Mouse (Mus musculus): ENCODE results near the gene Ints1. TPM values are rescaled to one million over a fixed set of nuclear protein-coding genes. Genes with fewer than 3 reads are reported as not detected.
A peak's percentile ranks its signal among the peaks of the same experiment; 100 is the strongest.
"Not testable (repeated sequence)": the region's sequence is repeated elsewhere in the genome, so short reads cannot be mapped to it uniquely, and the experiment has no call there.

Ints1 gene
- polyA plus RNA-seq, 1 experiment from 2014 or later: 35.4 TPM

DNA sequence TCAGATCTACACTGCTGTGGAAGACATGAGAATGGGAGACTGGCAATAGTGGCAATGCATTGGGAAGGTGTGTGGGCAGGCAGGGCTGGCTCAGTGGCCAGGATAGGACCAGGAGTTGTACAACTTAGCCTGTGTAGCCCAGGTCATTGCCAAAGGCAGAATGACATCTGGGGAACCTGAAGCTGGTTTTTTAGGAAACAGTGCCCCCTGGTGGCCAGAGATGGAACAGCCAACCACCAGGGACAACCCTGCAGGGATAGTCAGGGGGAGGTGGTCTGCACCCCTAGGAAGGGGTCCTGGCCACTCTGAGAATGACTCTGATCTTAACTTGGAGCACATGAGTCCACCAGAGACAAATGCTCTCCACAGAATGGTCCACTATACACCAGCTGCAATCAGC is 24.9 kb downstream of the Ints1 start:
- no peak overlapping the region for H3K4me2 ChIP-seq (ENCODE audit: low read depth, low read length)
- no peaks in the 10 kb centered on the region for H3K9me3 ChIP-seq (ENCODE audit: control insufficient read depth, low read length)
- no peak overlapping the region for H3K9ac ChIP-seq (replicated peaks; ENCODE audit: low read depth, low read length)
- H3K4me3 ChIP-seq (ENCODE audit: low read depth, low read length): no peak overlapping the region
- H3K27me3 ChIP-seq (ENCODE audit: control insufficient read depth, insufficient read depth, low read length): no peaks in the 10 kb centered on the region
- H3K36me3 ChIP-seq (ENCODE audit: control insufficient read depth, insufficient read depth, low read length): peaks cover 22% of the 10 kb centered on the region
- peak; percentile 45 for ATAC-seq (ENCODE audit: low read depth)
- no peaks in the 10 kb centered on the region for H3K4me1 ChIP-seq (ENCODE audit: control insufficient read depth, insufficient read depth, low read length)
- H3K27ac ChIP-seq (ENCODE audit: low read depth, low read length): no peak overlapping the region

DNA sequence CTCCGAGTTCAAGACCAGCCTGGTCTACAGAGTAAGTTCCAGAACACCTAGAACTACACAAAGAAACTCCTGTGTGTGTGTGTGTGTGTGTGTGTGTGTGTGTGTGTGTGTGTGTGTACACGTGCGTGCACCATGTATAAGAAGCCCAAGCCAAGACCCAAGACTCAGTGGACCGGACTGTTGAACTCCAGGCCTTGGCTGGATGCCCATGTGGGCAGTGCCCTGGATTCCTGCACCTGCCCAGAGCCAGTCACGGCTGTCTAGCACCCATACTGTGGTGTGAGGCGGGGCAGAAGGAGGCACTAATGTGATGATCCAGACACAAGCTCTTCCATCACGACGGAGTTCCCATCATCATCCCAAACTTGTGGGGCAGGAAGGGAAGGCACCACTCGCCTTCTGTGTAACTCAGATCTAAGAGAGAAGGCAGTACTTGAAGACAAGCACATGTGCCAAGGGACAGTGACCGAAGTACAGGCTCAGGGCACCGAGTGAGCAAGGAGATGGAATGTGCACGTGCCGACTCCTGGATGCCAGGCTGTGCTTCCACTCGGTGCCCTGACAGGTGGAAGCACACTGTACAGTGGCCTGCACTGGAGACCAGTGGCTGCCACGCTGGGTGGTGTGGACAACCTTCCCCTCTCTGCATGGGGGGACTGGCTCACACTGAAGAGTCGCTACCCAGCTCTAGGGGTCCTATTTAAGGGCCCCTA is 25.9 kb downstream of the Ints1 start:
- WGBS: 89% methylated on average over 16 of the region's 16 CpGs

GRCm38 (mm10) chr5:139745771-139746170 is 29.7 kb downstream of the Ints1 start:
- WGBS: 8% methylated on average over 3 of the region's 3 CpGs
- Histone ChIP-seq H3K36me3 (ENCODE audit: control insufficient read depth, insufficient read depth, low read length) (no peaks in the 10 kb centered on the region), H3K27me3 (ENCODE audit: control insufficient read depth, insufficient read depth, low read length) (no peaks in the 10 kb centered on the region), H3K9me3 (ENCODE audit: control insufficient read depth, low read length) (no peaks in the 10 kb centered on the region), H3K4me1 (ENCODE audit: control insufficient read depth, insufficient read depth, low read length) (no peaks in the 10 kb centered on the region), H3K9ac (replicated peaks; ENCODE audit: low read depth, low read length) (no peak overlapping the region), H3K27ac (ENCODE audit: low read depth, low read length) (no peak overlapping the region), H3K4me3 (ENCODE audit: low read depth, low read length) (no peak overlapping the region), H3K4me2 (ENCODE audit: low read depth, low read length) (no peak overlapping the region)
- ATAC-seq (ENCODE audit: low read depth): peak; percentile 65; the same call in 1 of the 2 replicates

More for the DNA sequence above, 25.9 kb downstream of the Ints1 start:
- Histone ChIP-seq H3K4me2 (ENCODE audit: low read depth, low read length) (no peak overlapping the region), H3K27me3 (ENCODE audit: control insufficient read depth, insufficient read depth, low read length) (no peaks in the 10 kb centered on the region), H3K27ac (ENCODE audit: low read depth, low read length) (no peak overlapping the region), H3K9me3 (ENCODE audit: control insufficient read depth, low read length) (no peaks in the 10 kb centered on the region), H3K36me3 (ENCODE audit: control insufficient read depth, insufficient read depth, low read length) (peaks cover 16% of the 10 kb centered on the region), H3K9ac (replicated peaks; ENCODE audit: low read depth, low read length) (no peak overlapping the region), H3K4me3 (ENCODE audit: low read depth, low read length) (no peak overlapping the region), H3K4me1 (ENCODE audit: control insufficient read depth, insufficient read depth, low read length) (no peaks in the 10 kb centered on the region)
- no peak for ATAC-seq (ENCODE audit: low read depth)

DNA sequence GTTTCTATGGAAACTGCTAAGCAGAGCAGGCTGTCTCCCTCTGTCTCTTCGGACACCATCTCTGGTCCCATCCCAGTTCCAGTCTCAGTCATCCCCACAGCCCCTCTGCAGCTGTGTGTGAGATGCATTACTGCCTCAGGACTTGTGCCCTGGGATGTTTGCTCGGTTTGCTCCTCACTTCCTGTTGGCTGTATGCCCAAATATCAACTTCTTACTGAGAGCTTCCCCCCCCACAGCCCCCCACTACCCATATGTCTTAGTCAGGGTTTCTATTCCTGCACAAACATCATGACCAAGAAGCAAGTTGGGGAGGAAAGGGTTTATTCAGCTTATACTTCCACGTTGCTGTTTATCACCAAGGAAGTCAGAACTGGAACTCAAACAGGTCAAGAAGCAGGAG is 32.8 kb downstream of the Ints1 start:
- H3K9ac ChIP-seq (replicated peaks; ENCODE audit: low read depth, low read length); H3K4me2 ChIP-seq (ENCODE audit: low read depth, low read length); ATAC-seq (ENCODE audit: low read depth); H3K27me3 ChIP-seq (ENCODE audit: control insufficient read depth, insufficient read depth, low read length); H3K36me3 ChIP-seq (ENCODE audit: control insufficient read depth, insufficient read depth, low read length); H3K9me3 ChIP-seq (ENCODE audit: control insufficient read depth, low read length); H3K27ac ChIP-seq (ENCODE audit: low read depth, low read length); H3K4me1 ChIP-seq (ENCODE audit: control insufficient read depth, insufficient read depth, low read length); H3K4me3 ChIP-seq (ENCODE audit: low read depth, low read length): not testable (repeated sequence)
- 63% methylated on average over 3 of the region's 3 CpGs for WGBS

- WGBS: 73% methylated on average over 7 of the region's 7 CpGs
Measured at GRCm38 (mm10) chr5:139738592-139739315, 36.7 kb downstream of the Ints1 start.

GRCm38 (mm10) chr5:139737841-139738591 is 37.5 kb downstream of the Ints1 start:
- H3K27me3 ChIP-seq (ENCODE audit: control insufficient read depth, insufficient read depth, low read length): peaks cover 4% of the 10 kb centered on the region; the same call in 1 of the 2 replicates
- H3K27ac ChIP-seq (ENCODE audit: low read depth, low read length): no peak overlapping the region
- peaks cover 8% of the 10 kb centered on the region for H3K4me1 ChIP-seq (ENCODE audit: control insufficient read depth, insufficient read depth, low read length)
- ATAC-seq (ENCODE audit: low read depth): no peak
- no peak overlapping the region for H3K4me2 ChIP-seq (ENCODE audit: low read depth, low read length)
- no peak overlapping the region for H3K4me3 ChIP-seq (ENCODE audit: low read depth, low read length)
- 83% methylated on average over 14 of the region's 14 CpGs for WGBS
- no peak overlapping the region for H3K9ac ChIP-seq (replicated peaks; ENCODE audit: low read depth, low read length)
- H3K9me3 ChIP-seq (ENCODE audit: control insufficient read depth, low read length): no peaks in the 10 kb centered on the region
- no peaks in the 10 kb centered on the region for H3K36me3 ChIP-seq (ENCODE audit: control insufficient read depth, insufficient read depth, low read length)

More at GRCm38 (mm10) chr5:139738592-139739315, 36.7 kb downstream of the Ints1 start:
- no peaks in the 10 kb centered on the region for H3K9me3 ChIP-seq (ENCODE audit: control insufficient read depth, low read length)
- H3K4me3 ChIP-seq (ENCODE audit: low read depth, low read length): no peak overlapping the region
- H3K4me2 ChIP-seq (ENCODE audit: low read depth, low read length): no peak overlapping the region
- no peak overlapping the region for H3K27ac ChIP-seq (ENCODE audit: low read depth, low read length)
- ATAC-seq (ENCODE audit: low read depth): no peak
- no peaks in the 10 kb centered on the region for H3K36me3 ChIP-seq (ENCODE audit: control insufficient read depth, insufficient read depth, low read length)
- peaks cover 8% of the 10 kb centered on the region for H3K4me1 ChIP-seq (ENCODE audit: control insufficient read depth, insufficient read depth, low read length)
- H3K9ac ChIP-seq (replicated peaks; ENCODE audit: low read depth, low read length): no peak overlapping the region
- peaks cover 4% of the 10 kb centered on the region; the same call in 1 of the 2 replicates for H3K27me3 ChIP-seq (ENCODE audit: control insufficient read depth, insufficient read depth, low read length)

GRCm38 (mm10) chr5:139736504-139736940 is 39.0 kb downstream of the Ints1 start:
- Histone ChIP-seq H3K4me3 (ENCODE audit: low read depth, low read length) (no peak overlapping the region; the same call in 1 of the 2 replicates), H3K9me3 (ENCODE audit: control insufficient read depth, low read length) (no peaks in the 10 kb centered on the region), H3K4me2 (ENCODE audit: low read depth, low read length) (peak overlapping the region; percentile 86), H3K4me1 (ENCODE audit: control insufficient read depth, insufficient read depth, low read length) (peaks cover 8% of the 10 kb centered on the region), H3K9ac (replicated peaks; ENCODE audit: low read depth, low read length) (no peak overlapping the region; the same call in 1 of the 2 replicates), H3K27me3 (ENCODE audit: control insufficient read depth, insufficient read depth, low read length) (peaks cover 4% of the 10 kb centered on the region; the same call in 1 of the 2 replicates), H3K27ac (ENCODE audit: low read depth, low read length) (no peak overlapping the region), H3K36me3 (ENCODE audit: control insufficient read depth, insufficient read depth, low read length) (no peaks in the 10 kb centered on the region)
- ATAC-seq (ENCODE audit: low read depth): peak; percentile 34; the same call in 1 of the 2 replicates
- 9% methylated on average over 10 of the region's 10 CpGs for WGBS

- Histone ChIP-seq H3K27ac (ENCODE audit: low read depth, low read length) (no peak within 1 kb of the TSS; the same call in 1 of the 2 replicates), H3K36me3 (ENCODE audit: control insufficient read depth, insufficient read depth, low read length) (no peaks in the 10 kb centered on the region), H3K9ac (replicated peaks; ENCODE audit: low read depth, low read length) (peak within 1 kb of the TSS; percentile 63), H3K4me3 (ENCODE audit: low read depth, low read length) (peak within 1 kb of the TSS; percentile 43), H3K4me1 (ENCODE audit: control insufficient read depth, insufficient read depth, low read length) (peaks cover 8% of the 10 kb centered on the region), H3K27me3 (ENCODE audit: control insufficient read depth, insufficient read depth, low read length) (peaks cover 4% of the 10 kb centered on the region; the same call in 1 of the 2 replicates), H3K4me2 (ENCODE audit: low read depth, low read length) (peak within 1 kb of the TSS; percentile 86), H3K9me3 (ENCODE audit: control insufficient read depth, low read length) (no peaks in the 10 kb centered on the region)
- 7% methylated on average over 45 of the region's 50 CpGs for whole genome bisulfite sequencing
- peak; percentile 96 for ATAC-seq (ENCODE audit: low read depth)
Measured at GRCm38 (mm10) chr5:139735677-139736503, 39.6 kb downstream of the Ints1 start, which contains the start of gene Micall2. Micall2 (minus strand) TSS chr5:139736336.
